Mouse (Mus musculus) lung, embryonic 16.5 days (tissue): ENCODE data around the gene Ric1. TPM values are rescaled to one million over a fixed set of nuclear protein-coding genes. Genes with fewer than 3 reads are reported as not detected.

Source experiments
- ATAC-seq: fragments of 200-750 bp; cut with Nextera tagmentation; 2 replicates; pipeline ENCODE4 v1.8.0; 2017; ENCODE audit warnings: low read depth, mild to moderate bottlenecking, moderate library complexity
- H3K27ac ChIP-seq: fragments of 300-500 bp; sonication (generic); 2 replicates; pipeline ENCODE4 v1.5.1; 2014; ENCODE audit warnings: mild to moderate bottlenecking, control low read depth, low read length
- H3K27me3 ChIP-seq: fragments of 300-500 bp; sonication (generic); 2 replicates; pipeline ENCODE4 v1.6.1; 2014; ENCODE audit warnings: low read depth, low read length, mixed read lengths; ENCODE audit not compliant: control insufficient read depth, insufficient read depth
- H3K36me3 ChIP-seq: fragments of 300-500 bp; sonication (generic); 2 replicates; pipeline ENCODE4 v1.6.1; 2014; ENCODE audit warnings: low read length; ENCODE audit not compliant: control insufficient read depth, insufficient read depth
- H3K4me1 ChIP-seq: fragments of 300-500 bp; sonication (generic); replicated peaks from 2 replicates; pipeline ENCODE4 v1.6.1; 2014; ENCODE audit warnings: low read length, mixed read lengths; ENCODE audit not compliant: control insufficient read depth, insufficient read depth
- H3K4me2 ChIP-seq: fragments of 300-500 bp; sonication (generic); 2 replicates; pipeline ENCODE4 v1.6.1; 2014; ENCODE audit warnings: low read depth, low read length, control low read depth
- H3K4me3 ChIP-seq: fragments of 300-500 bp; sonication (generic); 2 replicates; pipeline ENCODE4 v1.5.1; 2014; ENCODE audit warnings: mild to moderate bottlenecking, low read length, control low read depth
- H3K9ac ChIP-seq: fragments of 300-500 bp; sonication (generic); 2 replicates; pipeline ENCODE4 v1.6.1; 2014; ENCODE audit warnings: low read length, control low read depth
- H3K9me3 ChIP-seq: fragments of 300-500 bp; sonication (generic); 2 replicates; pipeline ENCODE4 v1.6.1; 2016; ENCODE audit warnings: low read length; ENCODE audit not compliant: control insufficient read depth
- WGBS: fragments of 180-500 bp; shearing (Covaris S2); extraction: QIAGEN DNeasy Blood & Tissue Kit; methylation state at CpG from one replicate; pipeline ENCODE4 v1.1.7; 2014; 5-methylcytosine and 5-hydroxymethylcytosine counted together
- polyA plus RNA-seq: library from polyadenylated mRNA; unstranded; fragments of >200 nt; fragmentation: Nextera tagmentation; extraction: Ambion mirVana; gene quantifications from 2 replicates; pipeline ENCODE4 v1.2.1, GENCODE M21; 2015

Ric1 gene
- polyA plus RNA-seq, 1 experiment from 2014 or later = 13.5 TPM

GRCm38 (mm10) chr19:29603548-29604353 is 81.7 kb downstream of the Ric1 start:
- no peaks in the 10 kb centered on the region for H3K27me3 ChIP-seq

GRCm38 (mm10) chr19:29604653-29605052 is 82.6 kb downstream of the Ric1 start:
- H3K9ac ChIP-seq = no peak overlapping the region
- H3K36me3 ChIP-seq = peaks cover 17% of the 10 kb centered on the region
- WGBS = 92% methylated on average over 3 of the region's 3 CpGs
- H3K27ac ChIP-seq = no peak overlapping the region
- ATAC-seq = no peak
- no peak overlapping the region for H3K4me2 ChIP-seq
- H3K27me3 ChIP-seq = no peaks in the 10 kb centered on the region
- H3K9me3 ChIP-seq = no peaks in the 10 kb centered on the region
- H3K4me3 ChIP-seq = no peak overlapping the region
- no peaks in the 10 kb centered on the region for H3K4me1 ChIP-seq

More at GRCm38 (mm10) chr19:29603548-29604353, 81.7 kb downstream of the Ric1 start:
- Histone ChIP-seq H3K4me3 (no peak overlapping the region), H3K36me3 (peaks cover 17% of the 10 kb centered on the region), H3K4me2 (no peak overlapping the region), H3K4me1 (no peaks in the 10 kb centered on the region), H3K9me3 (no peaks in the 10 kb centered on the region), H3K9ac (no peak overlapping the region), H3K27ac (no peak overlapping the region)
- 85% methylated on average over 14 of the region's 14 CpGs for WGBS
- no peak for ATAC-seq

- no peak overlapping the region for H3K4me2 ChIP-seq
- 0 out of 2 replicates have a peak, but pooled peaks cover 3% of the 10 kb centered on the region for H3K4me1 ChIP-seq
- H3K27ac ChIP-seq = no peak overlapping the region
- no peaks in the 10 kb centered on the region for H3K9me3 ChIP-seq
- H3K4me3 ChIP-seq = no peak overlapping the region
- peaks cover 14% of the 10 kb centered on the region; the same call in 1 of the 2 replicates for H3K36me3 ChIP-seq
- WGBS = 86% methylated on average over 4 of the region's 4 CpGs
- no peak overlapping the region for H3K9ac ChIP-seq
- ATAC-seq = no peak
- H3K27me3 ChIP-seq = no peaks in the 10 kb centered on the region
Observed at GRCm38 (mm10) chr19:29607521-29607920, 85.4 kb downstream of the Ric1 start.

DNA sequence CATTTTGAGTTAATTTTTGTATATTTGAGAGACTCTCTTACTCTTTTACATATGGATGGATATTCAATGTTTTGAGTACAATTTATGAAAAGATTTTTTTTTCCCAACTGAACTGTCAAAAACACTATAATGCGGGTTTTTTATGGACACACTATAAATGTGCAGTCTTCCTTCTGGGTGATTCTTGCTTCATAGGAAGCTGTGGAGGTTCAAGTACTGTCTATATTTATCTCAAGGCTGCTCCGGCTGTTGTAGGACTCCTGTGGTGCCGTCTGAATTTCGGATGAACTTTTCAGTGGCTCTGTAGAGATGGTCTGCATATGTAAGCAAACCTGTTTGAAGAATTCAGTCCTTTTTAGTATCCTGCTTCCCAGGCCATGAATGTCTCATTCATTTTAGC is 86.1 kb downstream of the Ric1 start:
- ATAC-seq = no peak
- Histone ChIP-seq H3K4me3 (no peak overlapping the region), H3K4me1 (0 out of 2 replicates have a peak, but pooled peaks cover 3% of the 10 kb centered on the region), H3K4me2 (no peak overlapping the region), H3K27ac (no peak overlapping the region), H3K27me3 (no peaks in the 10 kb centered on the region), H3K9ac (no peak overlapping the region), H3K9me3 (no peaks in the 10 kb centered on the region), H3K36me3 (peaks cover 11% of the 10 kb centered on the region; the same call in 1 of the 2 replicates)
- WGBS = 81% methylated on average over 4 of the region's 4 CpGs

DNA sequence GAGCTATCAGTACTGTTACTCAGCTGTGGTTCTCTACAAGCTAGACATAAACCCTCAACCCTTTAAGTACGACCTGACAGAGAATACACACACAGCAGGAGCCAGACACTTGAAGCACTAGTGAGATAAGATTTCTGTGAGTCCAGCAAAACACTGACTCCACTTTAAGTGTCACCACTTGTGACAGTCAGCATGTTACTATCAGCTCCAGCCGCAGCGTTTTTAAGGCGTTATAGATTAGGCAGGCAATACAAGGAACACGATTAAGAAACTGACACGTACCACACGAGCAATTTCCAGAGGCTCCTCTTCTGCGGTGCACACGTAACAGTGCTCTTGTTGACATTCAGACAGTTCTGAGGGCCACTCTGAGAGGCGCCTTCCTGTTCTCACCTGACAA is 88.8 kb downstream of the Ric1 start:
- Histone ChIP-seq H3K9me3 (no peaks in the 10 kb centered on the region), H3K4me2 (no peak overlapping the region), H3K27me3 (no peaks in the 10 kb centered on the region), H3K4me3 (no peak overlapping the region), H3K36me3 (peaks cover 6% of the 10 kb centered on the region; the same call in 1 of the 2 replicates), H3K27ac (no peak overlapping the region), H3K9ac (no peak overlapping the region), H3K4me1 (0 out of 2 replicates have a peak, but pooled peaks cover 3% of the 10 kb centered on the region)
- 48% methylated on average over 10 of the region's 10 CpGs for WGBS
- ATAC-seq = peak; percentile 67

GRCm38 (mm10) chr19:29612102-29612501 is 90.0 kb downstream of the Ric1 start:
- Histone ChIP-seq H3K9me3 (no peaks in the 10 kb centered on the region), H3K4me3 (no peak overlapping the region), H3K27me3 (no peaks in the 10 kb centered on the region), H3K27ac (no peak overlapping the region), H3K4me1 (0 out of 2 replicates have a peak, but pooled peaks cover 3% of the 10 kb centered on the region), H3K36me3 (peaks cover 6% of the 10 kb centered on the region; the same call in 1 of the 2 replicates), H3K4me2 (no peak overlapping the region), H3K9ac (no peak overlapping the region)
- 80% methylated on average over 2 of the region's 2 CpGs for WGBS
- no peak for ATAC-seq

- peak overlapping the region; percentile 15; the same call in 1 of the 2 replicates for H3K4me2 ChIP-seq
- WGBS = 45% methylated on average over 7 of the region's 9 CpGs
- peaks cover 4% of the 10 kb centered on the region; the same call in 1 of the 2 replicates for H3K9me3 ChIP-seq
- ATAC-seq = peak; percentile 54; the same call in 1 of the 2 replicates
- no peak overlapping the region for H3K9ac ChIP-seq
- H3K27me3 ChIP-seq = peaks cover 3% of the 10 kb centered on the region; the same call in 1 of the 2 replicates
- H3K27ac ChIP-seq = no peak overlapping the region
- no peaks in the 10 kb centered on the region for H3K4me1 ChIP-seq
- peaks cover 2% of the 10 kb centered on the region; the same call in 1 of the 2 replicates for H3K36me3 ChIP-seq
- no peak overlapping the region for H3K4me3 ChIP-seq
Observed at GRCm38 (mm10) chr19:29641055-29641454, 119.0 kb downstream of the Ric1 start.

DNA sequence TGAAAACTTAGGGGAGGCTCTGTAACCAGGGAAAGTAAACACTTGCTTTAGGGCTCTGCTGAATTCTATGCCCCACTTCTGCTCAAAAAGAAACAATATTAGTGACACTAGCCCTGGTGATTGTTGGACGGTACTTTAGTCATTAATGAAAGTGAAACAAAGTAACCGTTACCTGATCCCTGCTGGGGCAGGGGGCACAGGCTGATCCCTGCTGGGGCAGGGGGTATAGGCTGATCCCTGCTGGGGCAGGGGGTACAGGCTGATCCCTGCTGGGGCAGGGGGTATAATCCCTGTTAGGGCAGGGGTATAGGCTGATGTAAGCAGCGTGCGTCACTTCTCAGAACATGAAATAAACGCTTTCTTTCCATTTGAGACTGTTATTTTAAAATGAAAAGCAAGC is 119.4 kb downstream of the Ric1 start:
- H3K9ac ChIP-seq = no peak overlapping the region
- ATAC-seq = no peak
- peaks cover 2% of the 10 kb centered on the region; the same call in 1 of the 2 replicates for H3K36me3 ChIP-seq
- no peak overlapping the region for H3K27ac ChIP-seq
- H3K4me1 ChIP-seq = no peaks in the 10 kb centered on the region
- H3K4me3 ChIP-seq = no peak overlapping the region
- no peak overlapping the region for H3K4me2 ChIP-seq
- WGBS = 71% methylated on average over 5 of the region's 5 CpGs
- peaks cover 6% of the 10 kb centered on the region; the same call in 1 of the 2 replicates for H3K27me3 ChIP-seq
- peaks cover 4% of the 10 kb centered on the region; the same call in 1 of the 2 replicates for H3K9me3 ChIP-seq

- Histone ChIP-seq H3K9ac (no peak overlapping the region), H3K4me1 (no peaks in the 10 kb centered on the region), H3K4me3 (no peak overlapping the region), H3K27me3 (peaks cover 5% of the 10 kb centered on the region; the same call in 1 of the 2 replicates), H3K4me2 (no peak overlapping the region), H3K27ac (no peak overlapping the region), H3K9me3 (peaks cover 4% of the 10 kb centered on the region; the same call in 1 of the 2 replicates), H3K36me3 (peaks cover 2% of the 10 kb centered on the region; the same call in 1 of the 2 replicates)
- no peak for ATAC-seq
- WGBS = 50% methylated on average over 6 of the region's 6 CpGs
Observed at GRCm38 (mm10) chr19:29642211-29642610, 120.1 kb downstream of the Ric1 start.
